Mouse (Mus musculus): ENCODE data around the gene Tipin.
"Not testable (repeated sequence)": the region's sequence is repeated elsewhere in the genome, so short reads cannot be mapped to it uniquely, and the experiment has no call there.

Tipin gene

GRCm38 (mm10) chr9:64303086-64303485, 21.7 kb downstream of the Tipin start:
- peaks cover 12% of the 10 kb centered on the region for H3K36me3 ChIP-seq (ENCODE audit: control insufficient read depth, insufficient read depth, low read length, poor library complexity, severe bottlenecking)
- not testable (repeated sequence) for H3K27me3 ChIP-seq (ENCODE audit: control insufficient read depth, insufficient read depth, low read length, poor library complexity, severe bottlenecking); DNase-seq (ENCODE audit: low read depth, low spot score)

DNA sequence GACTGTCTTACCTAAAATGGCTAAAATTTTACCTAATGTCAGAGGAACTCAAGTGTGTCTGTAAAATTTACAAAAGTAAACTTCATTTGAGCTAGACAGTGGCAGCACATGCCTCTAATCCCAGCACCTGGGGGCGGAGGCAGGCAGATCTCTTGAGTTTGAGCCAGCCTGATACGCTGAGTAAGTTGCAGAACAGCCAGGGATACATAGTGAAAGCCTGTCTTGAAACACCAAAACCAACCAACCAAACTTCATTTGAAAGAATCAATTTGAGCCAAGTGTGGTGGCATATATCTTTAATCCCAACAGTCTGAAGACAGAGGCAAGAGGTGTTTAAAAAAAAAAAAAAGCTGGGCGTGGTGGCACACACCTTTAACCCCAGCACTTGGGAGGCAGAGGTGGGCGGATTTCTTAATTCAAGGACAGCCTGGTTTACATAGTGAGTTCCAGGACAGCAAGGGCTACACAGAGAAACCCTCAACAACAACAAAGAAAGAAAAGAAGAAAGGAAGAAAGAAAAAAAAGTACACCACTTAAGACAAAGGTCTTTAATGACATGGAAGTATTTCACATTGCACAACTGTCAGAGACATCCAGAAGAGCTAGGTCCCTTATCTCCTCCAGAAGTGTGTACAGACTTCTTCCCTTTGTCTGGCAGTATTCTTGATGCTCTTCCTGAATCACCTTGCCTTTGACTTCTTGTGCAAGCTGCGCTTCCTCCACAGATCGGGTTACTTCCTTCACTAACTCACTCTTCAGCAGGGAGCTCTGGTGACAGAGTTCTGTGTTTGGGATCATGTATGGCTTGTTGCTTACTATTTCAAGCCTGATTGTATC, 25.3 kb downstream of the Tipin start:
- Histone ChIP-seq H3K27me3 (ENCODE audit: control insufficient read depth, insufficient read depth, low read length, poor library complexity, severe bottlenecking) (no peaks in the 10 kb centered on the region), H3K36me3 (ENCODE audit: control insufficient read depth, insufficient read depth, low read length, poor library complexity, severe bottlenecking) (peaks cover 12% of the 10 kb centered on the region)
- no peak for DNase-seq (ENCODE audit: low read depth, low spot score)

DNA sequence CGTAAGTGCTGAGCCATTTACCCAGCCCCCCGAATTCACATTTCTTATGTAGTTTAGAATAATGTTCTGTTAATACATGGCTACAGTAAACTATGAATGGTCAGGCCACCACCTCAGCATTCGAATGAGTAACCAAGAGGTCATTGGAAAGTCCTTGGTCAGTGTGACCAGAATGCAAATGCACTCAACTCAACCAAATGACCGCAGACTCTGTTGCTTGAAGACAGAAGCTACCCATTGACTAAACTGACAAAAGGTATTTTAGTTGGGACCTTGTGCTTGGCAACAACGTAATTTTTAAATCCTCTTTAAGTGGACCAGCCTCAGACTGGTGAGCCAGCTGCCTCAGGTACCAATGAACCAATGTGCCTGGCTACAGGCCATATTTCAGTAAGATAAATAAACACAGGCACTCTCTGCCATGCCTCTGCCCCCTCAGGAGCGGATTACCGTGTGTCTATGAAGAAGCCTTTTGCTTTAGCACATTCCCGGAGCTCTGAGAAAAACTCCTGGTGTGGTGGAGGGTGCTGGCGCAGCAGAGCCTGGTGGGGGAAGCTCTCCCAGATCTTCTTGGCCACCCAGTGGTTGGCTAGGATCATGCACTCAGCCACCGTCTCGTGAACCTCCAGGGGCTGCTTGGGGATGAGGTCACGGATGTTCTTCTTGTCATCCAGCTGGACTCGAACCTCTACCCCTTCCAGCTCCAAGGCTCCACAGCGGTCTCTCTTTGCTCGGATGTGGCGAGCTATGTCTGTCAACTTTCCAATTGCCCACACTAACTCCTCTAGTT, 29.8 kb downstream of the Tipin start:
- Histone ChIP-seq H3K36me3 (ENCODE audit: control insufficient read depth, insufficient read depth, low read length, poor library complexity, severe bottlenecking) (peaks cover 16% of the 10 kb centered on the region), H3K27me3 (ENCODE audit: control insufficient read depth, insufficient read depth, low read length, poor library complexity, severe bottlenecking) (no peaks in the 10 kb centered on the region)
- DNase-seq (ENCODE audit: low read depth, low spot score), result no peak

- DNase-seq (ENCODE audit: low read depth, low spot score), result peak; percentile 22
Observed at GRCm38 (mm10) chr9:64312128-64312527, 30.7 kb downstream of the Tipin start.

GRCm38 (mm10) chr9:64314696-64315095, 33.3 kb downstream of the Tipin start:
- peaks cover 13% of the 10 kb centered on the region for H3K36me3 ChIP-seq (ENCODE audit: control insufficient read depth, insufficient read depth, low read length, poor library complexity, severe bottlenecking)
- H3K27me3 ChIP-seq (ENCODE audit: control insufficient read depth, insufficient read depth, low read length, poor library complexity, severe bottlenecking), result no peaks in the 10 kb centered on the region
- DNase-seq (ENCODE audit: low read depth, low spot score), result no peak

More at GRCm38 (mm10) chr9:64312128-64312527, 30.7 kb downstream of the Tipin start:
- Histone ChIP-seq H3K36me3 (ENCODE audit: control insufficient read depth, insufficient read depth, low read length, poor library complexity, severe bottlenecking) (peaks cover 13% of the 10 kb centered on the region), H3K27me3 (ENCODE audit: control insufficient read depth, insufficient read depth, low read length, poor library complexity, severe bottlenecking) (no peaks in the 10 kb centered on the region)

- no peak for DNase-seq (ENCODE audit: low read depth, low spot score)
- Histone ChIP-seq H3K36me3 (ENCODE audit: control insufficient read depth, insufficient read depth, low read length, poor library complexity, severe bottlenecking) (peaks cover 11% of the 10 kb centered on the region), H3K27me3 (ENCODE audit: control insufficient read depth, insufficient read depth, low read length, poor library complexity, severe bottlenecking) (no peaks in the 10 kb centered on the region)
Observed at GRCm38 (mm10) chr9:64316986-64317385, 35.6 kb downstream of the Tipin start.

DNA sequence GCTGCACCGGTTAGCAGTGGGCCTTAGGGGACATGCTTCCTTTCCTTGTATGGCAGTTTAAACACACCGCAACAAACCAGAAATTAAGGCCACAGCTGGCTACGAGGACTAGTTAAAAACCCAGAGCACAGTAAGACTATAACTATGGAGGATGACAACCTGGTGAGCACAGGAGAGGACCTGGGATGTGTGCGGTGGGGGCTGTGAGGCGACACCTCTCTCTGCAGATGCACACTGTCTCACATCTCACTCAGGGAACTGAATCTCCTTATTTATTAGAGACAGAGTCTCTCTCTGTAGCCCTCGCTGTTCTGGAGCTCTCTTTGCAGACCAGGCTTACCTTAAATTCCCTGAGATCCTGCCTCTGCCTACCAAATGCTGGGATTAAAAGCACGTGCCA, 42.6 kb downstream of the Tipin start:
- Histone ChIP-seq H3K36me3 (ENCODE audit: control insufficient read depth, insufficient read depth, low read length, poor library complexity, severe bottlenecking) (peaks cover 5% of the 10 kb centered on the region), H3K27me3 (ENCODE audit: control insufficient read depth, insufficient read depth, low read length, poor library complexity, severe bottlenecking) (no peaks in the 10 kb centered on the region)
- DNase-seq (ENCODE audit: low read depth, low spot score), result no peak

DNA sequence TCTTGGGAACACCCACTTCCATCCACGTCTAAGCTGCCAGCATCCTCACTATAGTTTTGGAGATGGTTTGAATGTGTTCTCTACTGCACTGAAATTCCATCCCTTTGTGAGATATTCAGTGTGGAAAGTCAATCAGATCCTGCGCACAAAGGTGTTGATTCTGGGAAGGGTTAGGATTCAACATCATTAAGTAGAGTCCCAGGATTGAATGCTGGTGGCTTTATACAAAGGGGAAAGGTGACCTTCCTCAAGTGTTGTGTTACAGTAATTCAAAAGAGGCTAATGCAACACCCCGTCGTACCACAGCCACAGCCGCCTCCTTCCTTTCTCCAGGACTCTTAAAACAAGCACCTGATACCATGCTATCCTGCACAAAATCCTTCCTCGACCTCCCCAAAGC, 54.4 kb downstream of the Tipin start:
- H3K36me3 ChIP-seq (ENCODE audit: control insufficient read depth, insufficient read depth, low read length, poor library complexity, severe bottlenecking), result peaks cover 3% of the 10 kb centered on the region; the same call in 1 of the 2 replicates
- no peaks in the 10 kb centered on the region for H3K27me3 ChIP-seq (ENCODE audit: control insufficient read depth, insufficient read depth, low read length, poor library complexity, severe bottlenecking)
- DNase-seq (ENCODE audit: low read depth, low spot score), result no peak

DNA sequence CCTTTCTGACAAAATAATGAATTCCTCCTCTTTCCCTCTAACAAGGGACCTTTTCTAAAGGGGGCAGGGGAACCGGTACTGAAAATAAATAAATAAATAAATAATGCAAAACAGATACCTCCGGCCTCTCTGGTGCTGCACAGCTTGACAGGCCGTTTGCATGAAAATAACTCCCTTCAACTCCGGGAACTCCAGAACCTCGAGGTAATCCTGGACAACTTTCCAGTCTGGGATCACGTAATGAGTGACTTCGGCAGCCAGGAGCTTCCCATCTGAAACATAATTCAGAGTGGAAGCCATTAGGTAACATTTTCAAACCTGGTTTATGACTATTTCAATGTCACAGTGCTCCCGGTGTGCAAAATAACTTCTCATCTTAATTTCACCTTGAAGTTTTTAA, 58.0 kb downstream of the Tipin start:
- DNase-seq (ENCODE audit: low read depth, low spot score), result no peak
- Histone ChIP-seq H3K36me3 (ENCODE audit: control insufficient read depth, insufficient read depth, low read length, poor library complexity, severe bottlenecking) (no peaks in the 10 kb centered on the region), H3K27me3 (ENCODE audit: control insufficient read depth, insufficient read depth, low read length, poor library complexity, severe bottlenecking) (no peaks in the 10 kb centered on the region)

- H3K36me3 ChIP-seq (ENCODE audit: control insufficient read depth, insufficient read depth, low read length, poor library complexity, severe bottlenecking), result no peaks in the 10 kb centered on the region
- peak; percentile 68 for DNase-seq (ENCODE audit: low read depth, low spot score)
- H3K27me3 ChIP-seq (ENCODE audit: control insufficient read depth, insufficient read depth, low read length, poor library complexity, severe bottlenecking), result no peaks in the 10 kb centered on the region
Observed at GRCm38 (mm10) chr9:64340351-64341253, 59.2 kb downstream of the Tipin start.

GRCm38 (mm10) chr9:64341254-64341566, 59.8 kb downstream of the Tipin start, which contains the start of gene Dis3l:
TSS of gene Dis3l (minus strand) at chr9:64341288.
- Histone ChIP-seq H3K27me3 (ENCODE audit: control insufficient read depth, insufficient read depth, low read length, poor library complexity, severe bottlenecking) (no peaks in the 10 kb centered on the region), H3K36me3 (ENCODE audit: control insufficient read depth, insufficient read depth, low read length, poor library complexity, severe bottlenecking) (no peaks in the 10 kb centered on the region)
- DNase-seq (ENCODE audit: low read depth, low spot score), result no peak

DNA sequence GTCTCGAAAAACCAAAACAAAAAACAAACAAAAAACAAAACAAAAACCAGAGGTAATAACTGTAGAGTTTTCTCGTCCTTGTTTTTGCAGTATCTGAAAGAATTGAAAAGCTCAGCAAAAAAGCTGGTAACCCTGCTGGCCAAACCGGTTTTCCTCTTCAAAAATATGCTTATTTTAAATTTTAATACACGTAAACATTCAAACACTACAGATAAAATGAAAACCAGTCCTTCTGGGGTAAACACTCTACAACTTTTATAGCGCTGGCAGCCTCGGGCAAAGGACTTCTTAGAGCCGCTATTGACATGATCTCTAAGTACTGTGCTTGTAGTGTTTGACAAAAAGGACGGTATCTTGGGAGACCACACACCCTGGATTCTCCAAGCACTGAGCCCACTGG, 60.3 kb downstream of the Tipin start:
- no peak for DNase-seq (ENCODE audit: low read depth, low spot score)
- no peaks in the 10 kb centered on the region for H3K27me3 ChIP-seq (ENCODE audit: control insufficient read depth, insufficient read depth, low read length, poor library complexity, severe bottlenecking)
- H3K36me3 ChIP-seq (ENCODE audit: control insufficient read depth, insufficient read depth, low read length, poor library complexity, severe bottlenecking), result no peaks in the 10 kb centered on the region

GRCm38 (mm10) chr9:64343656-64344055, 62.3 kb downstream of the Tipin start:
- H3K36me3 ChIP-seq (ENCODE audit: control insufficient read depth, insufficient read depth, low read length, poor library complexity, severe bottlenecking), result no peaks in the 10 kb centered on the region
- no peak for DNase-seq (ENCODE audit: low read depth, low spot score)
- no peaks in the 10 kb centered on the region for H3K27me3 ChIP-seq (ENCODE audit: control insufficient read depth, insufficient read depth, low read length, poor library complexity, severe bottlenecking)

DNA sequence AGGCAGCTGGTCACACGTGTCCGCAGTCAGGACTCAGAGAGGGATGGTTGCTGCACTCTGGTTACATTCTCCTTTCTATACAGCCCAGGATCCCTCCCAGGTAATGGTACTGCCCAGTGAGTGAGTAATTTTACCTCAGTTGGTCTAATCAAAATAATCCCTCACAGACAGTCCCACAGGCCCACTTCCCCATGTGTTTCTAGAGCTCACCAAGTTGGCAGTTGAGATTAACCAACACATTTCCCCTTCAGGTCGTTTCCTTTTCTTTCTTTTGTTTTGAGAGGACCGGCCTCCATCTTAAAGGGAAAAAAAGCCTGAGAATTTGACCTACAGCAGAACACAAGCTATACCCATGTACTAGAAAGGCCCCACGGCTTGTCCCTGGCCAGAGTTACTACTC, 64.5 kb downstream of the Tipin start:
- DNase-seq (ENCODE audit: low read depth, low spot score), result no peak
- no peaks in the 10 kb centered on the region for H3K27me3 ChIP-seq (ENCODE audit: control insufficient read depth, insufficient read depth, low read length, poor library complexity, severe bottlenecking)
- no peaks in the 10 kb centered on the region for H3K36me3 ChIP-seq (ENCODE audit: control insufficient read depth, insufficient read depth, low read length, poor library complexity, severe bottlenecking)

All from splenic B cell, adult 2 months (primary cell).